Mouse (Mus musculus): ENCODE measurements around the gene Irf8.
A peak's percentile ranks its signal among the peaks of the same experiment; 100 is the strongest.

Irf8 gene

DNA sequence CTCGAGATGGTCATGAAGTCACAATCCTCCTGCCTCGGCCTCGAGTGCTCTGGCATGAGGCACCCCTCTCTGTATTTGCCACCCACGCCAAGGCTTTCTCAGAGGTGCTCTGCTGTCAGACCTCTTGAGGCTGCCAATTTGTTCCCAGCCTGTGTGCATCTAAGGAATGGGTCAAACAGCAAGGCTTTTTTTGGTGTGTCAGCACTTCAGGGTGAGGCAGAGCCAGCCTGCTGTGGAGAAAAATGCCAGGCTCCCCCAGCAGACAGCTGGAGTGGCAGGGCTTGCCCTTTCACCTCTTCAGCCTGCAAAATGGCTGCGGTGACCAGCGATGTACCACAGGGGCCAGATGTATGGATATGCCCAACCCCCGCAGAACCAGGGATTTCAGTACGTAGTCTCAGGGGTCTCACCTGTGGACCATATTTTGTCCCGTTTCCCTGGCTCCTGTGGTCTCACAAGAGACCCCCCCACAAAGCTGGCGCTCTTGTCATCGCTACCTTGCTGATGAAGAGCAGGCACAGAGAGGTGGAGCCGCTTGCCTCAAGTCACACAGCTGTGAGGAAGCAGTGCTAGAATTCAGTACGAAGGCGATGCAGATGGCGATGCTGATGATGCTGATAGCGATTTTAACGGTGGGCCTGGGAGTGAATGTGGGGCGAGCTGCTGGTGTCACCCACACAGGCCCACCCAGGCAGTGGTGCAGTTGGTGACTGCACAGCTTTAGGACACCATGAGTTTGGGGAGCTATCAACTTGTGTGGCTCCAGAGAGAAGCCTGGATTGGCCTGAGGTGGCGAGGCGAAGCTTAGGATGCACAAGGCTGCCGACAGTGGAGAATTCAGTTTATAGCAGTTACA, 15.3 kb downstream of the Irf8 start:
- DNase-seq, result no peak

DNA sequence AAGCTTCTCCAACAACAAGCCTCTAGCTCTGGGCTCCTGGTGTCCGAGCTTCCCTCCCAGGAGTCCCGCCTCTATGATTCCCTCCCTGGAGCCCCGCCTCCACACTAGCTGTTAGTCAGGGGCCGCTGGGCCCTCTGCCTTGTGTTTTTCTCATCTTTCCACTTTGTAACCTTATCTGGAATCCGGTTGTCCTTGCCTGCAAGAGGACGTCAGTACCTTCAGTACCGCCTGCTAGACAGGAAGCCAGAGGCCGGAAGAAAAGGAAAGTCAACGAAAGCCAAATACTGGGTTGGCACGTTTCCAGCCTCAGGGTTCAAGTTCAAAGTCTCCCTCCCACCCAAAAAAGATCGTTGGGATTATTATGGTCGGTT, 15.9 kb downstream of the Irf8 start:
- DNase-seq, result no peak

DNA sequence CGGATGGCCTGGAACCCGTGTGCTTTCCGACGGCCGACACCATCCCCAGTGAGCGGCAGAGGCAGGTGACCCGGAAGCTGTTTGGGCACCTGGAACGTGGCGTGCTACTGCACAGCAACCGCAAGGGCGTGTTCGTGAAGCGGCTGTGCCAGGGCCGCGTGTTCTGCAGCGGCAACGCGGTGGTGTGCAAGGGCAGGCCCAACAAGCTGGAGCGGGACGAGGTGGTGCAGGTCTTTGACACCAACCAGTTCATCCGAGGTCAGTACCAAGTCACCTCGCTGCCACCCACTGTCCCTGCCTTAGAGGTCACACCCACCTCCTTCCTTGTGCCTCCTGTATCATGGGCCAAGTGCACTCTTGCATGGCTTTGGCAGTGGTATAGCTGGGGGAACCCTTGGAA, 17.3 kb downstream of the Irf8 start:
- DNase-seq, result no peak

DNA sequence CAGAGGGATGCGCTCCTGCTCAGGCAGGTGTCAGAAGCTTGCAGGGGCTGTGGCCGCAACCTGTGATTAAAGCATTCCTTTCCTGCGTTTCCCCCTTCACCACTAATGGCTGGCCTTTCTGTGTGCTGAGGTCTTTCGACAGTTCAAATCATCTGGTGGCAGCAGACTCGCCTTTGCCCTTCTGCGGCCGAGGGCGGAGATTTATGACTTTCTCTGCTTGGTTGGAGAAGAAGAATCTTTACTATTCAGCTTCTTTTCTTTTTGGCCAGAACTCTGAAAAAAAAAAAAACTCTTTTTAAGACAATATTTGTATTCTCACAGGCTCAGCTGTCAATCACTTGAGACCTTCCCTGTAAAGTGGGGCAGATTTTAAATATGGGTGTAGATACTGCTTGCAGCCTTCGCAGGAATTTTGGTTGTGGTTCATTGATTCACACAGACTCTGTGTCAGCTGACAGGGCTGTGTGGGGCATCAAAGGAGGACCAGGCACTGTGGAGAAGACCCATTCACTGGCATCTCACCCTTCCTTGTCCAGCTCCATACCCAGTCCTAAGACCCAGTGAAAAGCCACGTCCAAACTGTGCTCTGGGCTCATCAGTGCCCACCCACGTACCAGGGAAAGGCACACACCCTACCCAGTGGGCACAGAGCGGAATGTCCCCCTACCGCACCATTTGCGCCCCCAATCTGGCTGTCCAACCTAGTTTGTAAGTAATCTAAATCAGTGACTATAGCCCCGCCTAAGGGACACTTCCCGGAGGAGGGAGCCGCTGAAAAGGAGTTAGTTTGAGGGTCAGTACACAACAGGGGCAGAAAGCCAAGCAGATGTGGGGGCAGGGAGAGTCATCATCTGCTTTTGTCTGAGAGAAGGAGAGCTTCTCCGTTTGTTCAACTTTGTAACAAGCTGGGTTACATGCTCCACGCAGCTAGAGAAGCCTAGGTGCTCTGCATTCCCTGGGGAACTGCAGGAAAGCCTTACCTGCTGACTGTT, 19.4 kb downstream of the Irf8 start:
- no peak for DNase-seq

DNA sequence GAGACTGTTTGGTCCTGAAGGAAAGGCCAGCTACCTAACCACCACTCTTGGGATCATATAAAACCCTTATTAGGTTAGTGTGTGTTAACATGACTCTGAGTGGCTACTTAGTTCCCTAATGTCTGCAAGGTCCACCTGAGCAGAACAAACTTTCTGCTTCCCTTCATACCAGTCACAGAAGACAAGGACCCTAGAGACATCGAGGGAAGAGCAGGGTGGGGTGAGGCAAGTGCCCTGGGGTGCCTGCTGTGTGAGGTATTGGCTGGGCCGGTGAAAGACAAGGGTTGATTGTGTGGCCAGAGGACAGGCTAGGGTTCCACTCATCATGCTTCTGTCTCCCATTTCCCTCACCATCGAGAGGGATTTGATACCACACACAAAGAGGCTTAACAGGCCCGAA, 21.8 kb downstream of the Irf8 start:
- DNase-seq, result no peak

DNA sequence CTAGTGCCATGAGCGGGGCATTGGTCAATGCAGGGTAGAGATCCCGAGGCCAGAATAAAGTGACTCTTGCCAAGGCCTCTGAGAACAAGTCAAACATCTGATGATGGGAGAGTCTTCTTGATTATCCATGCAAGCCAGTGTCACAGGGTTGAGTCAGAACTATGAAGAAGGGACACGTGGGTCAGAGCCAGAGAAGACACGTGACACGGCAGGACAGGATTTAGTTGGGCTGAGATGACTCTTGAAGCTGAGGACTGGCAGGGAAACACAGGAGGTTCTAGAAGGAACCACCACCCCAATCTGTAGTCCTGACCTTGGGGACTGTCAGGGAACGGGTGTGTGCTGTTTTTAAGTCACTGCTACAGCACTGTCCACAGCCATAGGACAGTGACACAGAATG, 23.7 kb downstream of the Irf8 start:
- no peak for DNase-seq

GRCm38 (mm10) chr8:120760341-120761215, 24.4 kb downstream of the Irf8 start:
- DNase-seq, result no peak

GRCm38 (mm10) chr8:120763267-120763666, 27.1 kb downstream of the Irf8 start:
- DNase-seq, result no peak

DNA sequence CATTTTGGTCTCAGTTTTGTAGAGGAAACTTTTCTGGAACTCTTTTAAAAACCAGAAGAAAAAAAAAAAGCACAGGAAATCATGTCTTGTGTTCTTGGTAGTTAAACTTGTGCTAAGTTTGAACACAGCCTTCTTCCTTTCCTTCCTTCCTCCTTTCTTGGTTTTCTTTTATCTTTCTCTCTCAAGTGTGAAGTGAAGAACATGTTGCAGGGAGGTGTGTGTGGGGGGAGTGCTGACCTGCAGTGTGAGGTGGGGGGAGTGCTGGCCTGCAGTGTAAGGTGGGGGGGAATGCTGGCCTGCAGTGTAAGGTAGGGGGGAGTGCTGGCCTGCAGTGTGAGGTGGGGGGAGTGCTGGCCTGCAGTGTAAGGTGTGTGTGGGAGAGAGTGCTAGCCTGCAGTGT, 28.5 kb downstream of the Irf8 start:
- no peak for DNase-seq

- DNase-seq, result no peak
These were observed 30.5 kb downstream of the Irf8 start for GRCm38 (mm10) chr8:120766622-120767021.

- no peak for DNase-seq
These were observed 32.5 kb downstream of the Irf8 start for GRCm38 (mm10) chr8:120768454-120769218.

- no peak for DNase-seq
These were observed 41.0 kb downstream of the Irf8 start for GRCm38 (mm10) chr8:120777184-120777583.

DNA sequence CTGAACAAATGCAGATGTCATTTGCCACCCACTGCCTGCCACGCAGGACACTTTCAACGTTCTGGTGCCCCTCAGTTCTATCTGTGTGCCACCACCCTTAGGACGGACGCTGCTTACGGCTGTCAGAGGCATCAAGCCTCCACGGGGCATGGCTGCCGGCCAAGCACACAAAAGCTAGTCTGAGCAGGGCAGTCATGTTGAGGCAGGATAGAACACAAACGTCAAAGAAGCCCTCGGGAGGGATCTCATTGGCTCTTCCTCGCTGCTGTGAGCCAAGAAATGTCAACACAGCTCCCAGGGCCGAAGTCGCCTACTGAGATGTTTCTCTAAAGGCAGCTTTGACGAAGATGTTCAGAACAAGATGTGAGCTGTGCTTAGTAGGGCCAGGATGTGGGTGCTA, 41.6 kb downstream of the Irf8 start:
- no peak for DNase-seq

- DNase-seq, result no peak
These were observed 42.9 kb downstream of the Irf8 start for GRCm38 (mm10) chr8:120779106-120779505.

DNA sequence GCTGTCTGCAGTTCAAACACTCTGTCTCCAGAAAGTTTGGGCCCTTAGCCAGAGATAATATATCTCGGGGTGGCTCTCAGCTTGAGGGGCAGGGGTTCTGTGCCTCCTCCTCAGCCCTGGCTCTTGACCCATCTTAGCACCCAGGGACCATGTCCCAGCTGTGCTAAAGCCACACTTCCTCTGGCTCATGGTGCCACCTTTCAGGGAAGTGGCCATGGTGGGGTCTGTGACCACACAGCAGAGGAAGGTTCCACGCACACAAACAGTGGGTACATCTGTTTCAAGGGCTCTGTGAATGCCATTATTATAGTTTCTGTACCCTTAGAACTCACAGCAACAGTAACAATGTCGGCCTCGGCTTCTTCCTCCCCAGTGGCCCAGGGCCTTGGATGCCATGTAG, 47.6 kb downstream of the Irf8 start:
- DNase-seq, result no peak

DNA sequence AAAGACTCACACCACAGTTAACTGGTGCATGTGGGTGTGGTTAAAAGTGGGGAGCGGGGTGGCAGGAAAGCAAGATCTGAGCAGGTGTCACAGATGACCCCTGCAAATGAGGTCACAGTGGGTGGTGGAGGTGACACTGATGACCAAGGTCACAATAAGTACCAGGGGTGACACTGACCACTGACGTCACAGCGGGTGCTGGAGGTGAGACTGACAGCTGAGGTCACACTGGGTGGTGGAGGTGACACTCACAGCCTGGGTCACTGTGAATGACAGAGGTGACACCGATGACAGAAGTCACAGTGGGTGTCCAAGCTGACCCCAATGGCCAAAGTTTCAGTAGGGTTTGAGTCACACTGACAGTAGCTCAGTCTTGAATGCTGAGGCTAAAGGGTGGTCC, 50.6 kb downstream of the Irf8 start:
- no peak for DNase-seq

DNA sequence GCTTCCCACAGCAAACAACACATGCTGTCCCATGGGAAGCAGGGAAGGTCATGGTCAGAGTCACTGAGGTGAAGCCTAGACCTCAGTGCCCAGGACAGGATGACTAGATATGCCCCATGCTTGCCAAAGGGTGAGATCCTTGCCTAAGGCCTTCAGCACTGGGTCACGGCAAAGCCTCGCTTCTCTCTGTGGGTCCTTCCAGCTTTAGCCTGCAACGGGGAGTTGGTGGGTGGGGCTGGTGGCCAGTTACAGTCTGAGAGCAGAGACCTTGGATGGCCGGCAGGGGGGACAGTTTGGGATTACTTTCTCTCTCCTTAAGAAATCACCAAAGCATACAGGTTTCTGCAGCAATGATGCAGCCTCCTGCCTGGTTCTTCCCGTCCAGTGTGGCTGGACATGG, 51.5 kb downstream of the Irf8 start:
- DNase-seq, result no peak

DNA sequence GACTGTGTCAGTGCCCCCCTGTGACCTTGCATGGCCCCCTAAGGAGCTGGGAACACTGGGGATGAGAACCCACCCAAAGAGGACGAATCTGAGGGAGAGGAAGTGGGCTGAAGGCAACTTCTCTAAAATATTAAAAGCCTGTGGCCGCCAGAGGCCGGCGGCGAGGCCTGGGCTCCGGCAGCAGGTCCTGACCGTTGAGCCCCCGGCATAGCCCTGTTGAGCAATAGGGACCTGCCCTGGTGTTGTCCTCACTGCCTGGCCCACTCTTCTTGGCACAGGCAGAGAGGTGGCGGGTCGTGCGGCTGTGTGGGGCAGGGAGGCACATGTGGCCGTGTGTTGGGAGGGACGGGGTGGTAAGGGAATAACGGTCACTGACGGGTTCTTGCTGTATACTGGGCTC, 56.6 kb downstream of the Irf8 start:
- peak; percentile 19 for DNase-seq

GRCm38 (mm10) chr8:120795944-120796635, 59.9 kb downstream of the Irf8 start:
- peak; percentile 84 for DNase-seq

DNA sequence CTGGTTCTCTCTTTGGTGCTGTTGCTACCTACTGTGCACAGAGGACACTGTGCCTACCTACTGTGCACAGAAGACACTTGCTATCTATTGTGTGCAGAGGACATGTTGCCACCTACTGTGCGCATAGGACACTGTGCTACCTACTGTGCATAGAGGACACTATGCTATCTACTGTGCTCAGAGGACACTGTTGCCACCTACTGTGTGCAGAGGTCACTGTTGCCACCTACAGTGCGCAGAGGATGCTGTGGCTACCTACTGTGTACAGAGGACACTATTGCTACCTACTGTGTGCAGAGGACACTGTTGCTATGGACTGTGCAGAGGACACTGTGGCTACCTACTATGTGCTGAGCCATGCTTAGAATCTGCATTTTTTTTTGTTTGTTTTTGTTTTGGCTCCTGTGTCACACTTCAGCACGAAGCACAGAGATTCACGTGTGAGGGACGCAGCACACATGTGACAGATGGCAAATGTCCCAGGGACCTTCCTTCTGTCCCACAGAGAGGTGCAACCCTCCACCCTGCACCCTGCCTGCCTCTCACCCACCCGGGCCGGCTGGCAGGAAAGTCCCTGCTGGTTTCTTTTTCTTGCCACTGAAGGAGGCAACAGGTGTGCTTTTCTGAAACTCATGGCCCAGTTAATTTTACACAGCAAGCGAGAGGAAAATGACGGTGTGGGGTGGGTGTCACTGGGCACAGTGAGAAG, 61.0 kb downstream of the Irf8 start:
- DNase-seq, result no peak

Measured in right cerebral cortex, postnatal 14 days (tissue).